Mouse (Mus musculus) kidney, postnatal 0 days (tissue): ENCODE measurements at regions not wholly inside any gene's neighbourhood (a gene's known extent, or its start where the extent isn't known, plus 50 kb on each side); places are given as distances from the start of the nearest gene placed in this dataset.

Experiments used
- ATAC-seq: fragments of 200-750 bp; cut with Nextera tagmentation; replicated peaks from 2 replicates; pipeline ENCODE4 v1.8.0; 2017; ENCODE audit warnings: low read depth, moderate number of reproducible peaks, moderate TSS enrichment, moderate library complexity; ENCODE audit not compliant: low FRiP score
- DNase-seq: peaks from one replicate; pipeline ENCODE4 v3.0.0-alpha.2; 2016; ENCODE audit warnings: low spot score
- H3K27ac ChIP-seq: fragments of 300-500 bp; sonication (generic); 2 replicates; pipeline ENCODE4 v1.5.1; 2014; ENCODE audit warnings: mild to moderate bottlenecking
- H3K27me3 ChIP-seq: fragments of 300-500 bp; sonication (generic); 2 replicates; pipeline ENCODE4 v1.6.1; 2014; ENCODE audit warnings: low read length, mixed read lengths; ENCODE audit not compliant: insufficient read depth
- H3K36me3 ChIP-seq: fragments of 300-500 bp; sonication (generic); 2 replicates; pipeline ENCODE4 v1.6.1; 2014; ENCODE audit warnings: low read length, mixed read lengths; ENCODE audit not compliant: insufficient read depth
- H3K4me1 ChIP-seq: fragments of 300-500 bp; sonication (generic); replicated peaks from 2 replicates; pipeline ENCODE4 v1.6.1; 2014; ENCODE audit warnings: antibody characterized with exemption, low read length, mixed read lengths; ENCODE audit not compliant: insufficient read depth
- H3K4me2 ChIP-seq: fragments of 300-500 bp; sonication (generic); 2 replicates; pipeline ENCODE4 v1.6.1; 2014; ENCODE audit warnings: mild to moderate bottlenecking, low read length, moderate library complexity, mixed read lengths
- H3K4me3 ChIP-seq: fragments of 300-500 bp; sonication (generic); replicated peaks from 2 replicates; pipeline ENCODE4 v1.5.1; 2014; ENCODE audit warnings: low read depth, low read length
- H3K9ac ChIP-seq: fragments of 300-500 bp; sonication (generic); 2 replicates; pipeline ENCODE4 v1.6.1; 2014; ENCODE audit warnings: low read depth, low read length
- H3K9me3 ChIP-seq: fragments of 300-500 bp; sonication (generic); replicated peaks from 2 replicates; pipeline ENCODE4 v1.6.1; 2016; ENCODE audit warnings: low read length, inconsistent platforms, mixed read lengths
- CTCF ChIP-seq: IDR thresholded peaks from 2 replicates; pipeline ENCODE4 v1.5.1; 2016; ENCODE audit warnings: antibody characterized with exemption, low read depth, mild to moderate bottlenecking, moderate library complexity
- WGBS: fragments of 180-500 bp; shearing (Covaris S2); extraction: QIAGEN DNeasy Blood & Tissue Kit; methylation state at CpG from one replicate; pipeline ENCODE4 v1.1.7; 2014; 5-methylcytosine and 5-hydroxymethylcytosine counted together

DNA sequence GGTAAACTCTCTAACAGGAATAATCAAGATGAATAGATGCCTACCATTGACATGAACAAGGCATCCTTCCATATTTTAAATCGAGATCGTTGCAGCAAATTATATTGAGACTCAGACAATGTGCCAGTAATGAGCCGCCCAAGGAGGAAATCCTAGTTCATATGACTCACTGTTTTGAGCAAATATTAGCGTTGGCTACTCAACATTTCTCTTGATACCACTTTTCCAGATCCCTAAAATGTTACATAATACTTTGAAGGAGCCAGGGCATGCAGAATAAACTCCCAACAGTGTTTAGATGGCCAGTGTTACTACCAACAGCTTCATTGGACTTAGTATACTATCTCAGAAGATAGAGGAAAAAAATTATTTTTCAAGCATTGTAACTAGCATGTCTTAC is 700.6 kb upstream of the Sox9 start:
- Histone ChIP-seq H3K27me3 (no peaks in the 10 kb centered on the region), H3K9me3 (no peaks in the 10 kb centered on the region), H3K9ac (no peak overlapping the region), H3K4me2 (no peak overlapping the region), H3K4me1 (no peaks in the 10 kb centered on the region), H3K27ac (no peak overlapping the region), H3K36me3 (no peaks in the 10 kb centered on the region), H3K4me3 (no peak overlapping the region)
- no peak for TF ChIP-seq CTCF
- no peak for ATAC-seq
- no peak for DNase-seq
- 86% methylated on average over 4 of the region's 4 CpGs for WGBS

- Histone ChIP-seq H3K4me3 (no peak overlapping the region), H3K9me3 (no peaks in the 10 kb centered on the region), H3K36me3 (no peaks in the 10 kb centered on the region), H3K4me2 (no peak overlapping the region), H3K4me1 (no peaks in the 10 kb centered on the region), H3K27me3 (no peaks in the 10 kb centered on the region), H3K27ac (no peak overlapping the region), H3K9ac (no peak overlapping the region)
- 41% methylated on average over 4 of the region's 4 CpGs for WGBS
- ATAC-seq (no peak), DNase-seq (no peak)
- no peak for TF ChIP-seq CTCF
Measured at GRCm38 (mm10) chr11:112083019-112083418, 699.0 kb upstream of the Sox9 start.

DNA sequence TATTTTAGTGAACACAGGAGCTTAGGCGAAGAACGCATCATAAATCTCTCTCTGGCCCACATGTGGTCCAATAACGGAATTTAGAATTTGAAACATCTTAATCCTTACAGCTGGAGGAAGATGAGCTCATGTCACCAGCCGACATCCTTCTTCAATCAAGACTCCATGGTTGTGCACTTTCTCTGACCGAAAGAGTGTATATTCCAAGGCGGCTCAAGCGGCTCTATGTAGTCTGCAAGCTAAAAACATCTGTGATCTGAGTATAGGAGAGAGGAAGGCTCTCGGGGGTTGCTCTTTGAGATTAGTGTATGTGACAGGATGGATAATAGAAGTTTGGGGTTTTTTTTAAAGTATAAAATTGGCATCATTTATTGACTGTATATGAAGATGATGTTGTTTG is 689.9 kb upstream of the Sox9 start:
- no peak overlapping the region for H3K27ac ChIP-seq
- H3K27me3 ChIP-seq, result no peaks in the 10 kb centered on the region
- H3K36me3 ChIP-seq, result no peaks in the 10 kb centered on the region
- no peak for ATAC-seq
- H3K9me3 ChIP-seq, result no peaks in the 10 kb centered on the region
- no peaks in the 10 kb centered on the region for H3K4me1 ChIP-seq
- H3K4me3 ChIP-seq, result no peak overlapping the region
- H3K4me2 ChIP-seq, result no peak overlapping the region
- no peak for DNase-seq
- TF ChIP-seq CTCF, result no peak
- WGBS, result 81% methylated on average over 8 of the region's 8 CpGs
- H3K9ac ChIP-seq, result no peak overlapping the region

GRCm38 (mm10) chr11:112095009-112095408 is 687.0 kb upstream of the Sox9 start:
- Histone ChIP-seq H3K4me1 (no peaks in the 10 kb centered on the region), H3K27me3 (no peaks in the 10 kb centered on the region), H3K4me2 (no peak overlapping the region), H3K9me3 (no peaks in the 10 kb centered on the region), H3K9ac (no peak overlapping the region), H3K27ac (no peak overlapping the region), H3K36me3 (no peaks in the 10 kb centered on the region), H3K4me3 (no peak overlapping the region)
- 32% methylated on average over 3 of the region's 3 CpGs for WGBS
- ATAC-seq (no peak), DNase-seq (no peak)
- TF ChIP-seq CTCF, result no peak

DNA sequence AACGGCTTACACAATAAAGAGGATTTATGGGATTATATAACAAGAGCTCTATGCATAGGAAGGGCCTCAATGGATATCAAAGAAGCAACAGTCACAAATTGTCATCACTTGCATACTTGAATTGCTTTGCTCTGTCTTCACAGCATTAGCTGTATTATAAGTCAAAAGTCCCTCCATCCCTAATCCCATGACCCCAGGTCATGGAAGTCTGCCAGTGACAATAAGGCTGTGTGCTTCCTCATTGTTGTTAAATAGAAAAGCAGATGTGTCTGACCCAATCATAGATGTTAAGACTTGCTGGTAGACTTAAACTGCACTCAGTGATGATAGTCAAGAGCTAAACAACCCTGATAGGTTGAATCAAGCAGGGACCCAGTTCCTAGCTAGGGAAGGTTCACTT is 683.9 kb upstream of the Sox9 start:
- Histone ChIP-seq H3K9ac (no peak overlapping the region), H3K4me1 (no peaks in the 10 kb centered on the region), H3K4me3 (no peak overlapping the region), H3K4me2 (no peak overlapping the region), H3K27me3 (no peaks in the 10 kb centered on the region), H3K27ac (no peak overlapping the region), H3K9me3 (no peaks in the 10 kb centered on the region), H3K36me3 (no peaks in the 10 kb centered on the region)
- whole genome bisulfite sequencing, result 57% methylated on average over 1 of the region's 1 CpGs
- no peak for TF ChIP-seq CTCF
- ATAC-seq (no peak), DNase-seq (no peak)

- DNase-seq, result peak; percentile 44
- H3K4me2 ChIP-seq, result no peak overlapping the region
- TF ChIP-seq CTCF, result peak; percentile 77
- no peak overlapping the region for H3K9ac ChIP-seq
- H3K9me3 ChIP-seq, result no peaks in the 10 kb centered on the region
- H3K4me1 ChIP-seq, result no peaks in the 10 kb centered on the region
- no peaks in the 10 kb centered on the region for H3K36me3 ChIP-seq
- no peak overlapping the region for H3K4me3 ChIP-seq
- no peak overlapping the region for H3K27ac ChIP-seq
- 64% methylated on average over 2 of the region's 2 CpGs for WGBS
- ATAC-seq, result no peak
- H3K27me3 ChIP-seq, result no peaks in the 10 kb centered on the region
Measured at GRCm38 (mm10) chr11:112103252-112103651, 678.8 kb upstream of the Sox9 start.

DNA sequence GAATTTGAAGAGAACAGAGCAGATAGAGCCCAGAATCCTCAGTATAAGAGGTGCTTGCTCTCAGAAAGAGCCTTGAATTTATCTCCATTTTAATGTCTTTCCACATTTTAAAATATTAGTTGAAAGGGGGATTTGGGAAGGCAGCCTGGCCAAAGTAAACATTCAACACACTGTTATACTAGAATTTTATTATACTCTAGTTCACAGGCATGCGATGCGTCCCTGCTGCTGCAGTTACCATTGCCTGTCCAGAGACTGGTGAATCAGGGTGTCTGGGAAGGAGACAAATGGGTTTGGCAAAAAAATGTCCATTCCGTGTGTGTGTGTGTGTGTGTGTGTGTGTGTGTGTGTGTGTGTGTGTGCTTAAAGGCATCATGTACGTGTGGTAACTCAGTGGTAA is 675.1 kb upstream of the Sox9 start:
- Histone ChIP-seq H3K9me3 (no peaks in the 10 kb centered on the region), H3K27ac (no peak overlapping the region), H3K9ac (no peak overlapping the region), H3K27me3 (no peaks in the 10 kb centered on the region), H3K36me3 (no peaks in the 10 kb centered on the region), H3K4me1 (no peaks in the 10 kb centered on the region), H3K4me3 (no peak overlapping the region), H3K4me2 (no peak overlapping the region)
- no peak for TF ChIP-seq CTCF
- WGBS, result 29% methylated on average over 4 of the region's 4 CpGs
- DNase-seq (peak; percentile 88), ATAC-seq (no peak; the same call in 1 of the 2 replicates)
